Mouse (Mus musculus): ENCODE data around the gene Ints14.

DNA sequence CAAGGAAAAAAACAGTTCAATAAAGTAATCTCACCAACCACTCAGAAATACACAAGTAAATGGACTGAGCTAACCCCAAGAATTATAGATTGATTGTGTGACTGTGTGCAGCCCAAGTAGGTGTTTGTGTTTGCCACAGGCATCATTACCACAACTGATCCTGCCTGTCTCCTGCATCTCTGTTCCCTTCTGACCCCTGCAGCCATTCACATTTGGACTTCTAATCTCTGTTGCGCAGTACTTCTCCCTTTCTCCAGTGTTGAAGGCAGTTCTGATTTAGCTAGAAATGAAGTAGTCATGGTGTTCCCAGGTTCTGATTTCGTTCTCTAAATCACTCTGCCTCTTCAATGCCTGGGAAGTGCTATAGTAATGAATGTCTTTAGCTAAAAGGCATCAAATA lies 26.9 kb downstream of the Ints14 start:
- no peak for TF ChIP-seq CTCF (IDR thresholded peaks at IDR 0.05; ENCODE audit: borderline replicate concordance, insufficient read depth, low read length)
- TF ChIP-seq POLR2A (IDR thresholded peaks at IDR 0.05; ENCODE audit: low read depth, low read length): no peak
